Mouse (Mus musculus) ES-E14 (cell line): Measurements from ENCODE around the gene Ctsh.
A peak's percentile ranks its signal among the peaks of the same experiment; 100 is the strongest.

ENCODE experiments used
- CHD2 ChIP-seq: IDR thresholded peaks from 2 replicates; pipeline ENCODE4 v1.6.1; 2014; ENCODE audit warnings: mild to moderate bottlenecking, low read depth, low read length, inconsistent platforms
- HCFC1 ChIP-seq: IDR thresholded peaks from 2 replicates; pipeline ENCODE4 v1.6.1; 2012; ENCODE audit warnings: low read length, inconsistent platforms, borderline replicate concordance; ENCODE audit not compliant: insufficient read depth
- MAFK ChIP-seq: IDR thresholded peaks from 2 replicates; pipeline ENCODE4 v1.6.1; 2014; ENCODE audit warnings: mild to moderate bottlenecking, low read depth, low read length, inconsistent platforms; ENCODE audit not compliant: insufficient read depth
- ZC3H11A ChIP-seq: IDR thresholded peaks from 2 replicates; pipeline ENCODE4 v1.6.1; 2012; ENCODE audit warnings: low read depth, mild to moderate bottlenecking, inconsistent platforms, low read length, borderline replicate concordance
- ZNF384 ChIP-seq: IDR thresholded peaks from 2 replicates; pipeline ENCODE4 v1.6.1; 2012; ENCODE audit warnings: low read depth, low read length, inconsistent platforms

DNA sequence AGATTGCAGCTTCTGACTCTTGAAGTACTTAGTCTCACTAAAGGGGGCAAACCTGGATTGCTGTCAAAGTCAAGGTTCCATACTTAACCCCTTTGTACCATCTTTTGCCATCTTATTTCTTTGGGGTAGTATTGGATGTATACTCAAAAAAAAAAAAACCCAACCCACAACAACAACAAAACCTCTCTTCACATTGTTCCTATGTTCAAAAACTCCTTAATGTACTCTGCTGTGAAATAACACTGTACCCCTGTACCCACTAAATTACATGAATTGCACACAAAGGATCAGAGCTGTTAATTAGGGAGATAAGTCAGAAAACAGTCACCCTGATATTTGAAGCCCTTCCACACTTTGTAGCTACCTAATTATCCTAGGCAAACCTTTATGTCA is 61.4 kb downstream of the Ctsh start:
- no peak for TF ChIP-seq HCFC1
- peak; percentile 59 for TF ChIP-seq ZNF384
- no peak for TF ChIP-seq MAFK
- TF ChIP-seq CHD2, result no peak
- no peak for TF ChIP-seq ZC3H11A
